Mouse (Mus musculus) inflammation-experienced regulatory T-cells, adult 16 weeks (primary cell): ENCODE results near the gene Tirap. TPM values are rescaled to one million over a fixed set of nuclear protein-coding genes. Genes with fewer than 3 reads are reported as not detected.

Source experiments
- polyA plus RNA-seq: library from polyadenylated mRNA; unstranded; fragments of 100-300 nt; shearing (Covaris generic); gene quantifications from one replicate; pipeline ENCODE4 v1.2.1, GENCODE M21; 2017

Tirap gene
- 8.7 TPM for polyA plus RNA-seq

GRCm38 (mm10) chr9:35199772-35200471, at the start of gene Tirap, which contains the start of gene Srpr:
Gene Tirap (minus strand): TSS chr9:35200291.
Gene Srpr (plus strand): TSS chr9:35200175.

GRCm38 (mm10) chr9:35210542-35211474, 10.7 kb upstream of the Tirap start, which contains the start of gene Foxred1:
Gene Foxred1 (minus strand): TSS chr9:35211055.

GRCm38 (mm10) chr9:35175251-35176123, 24.6 kb downstream of the Tirap start, which contains the start of gene Dcps:
Gene Dcps (minus strand): TSS chr9:35176061.

Other genes starting within 250 kb of the Tirap start
- 25.4 TPM for gene St3gal4, start 81.0 kb downstream of the Tirap start, polyA plus RNA-seq
- 81.1 TPM for gene Dcps, start 24.2 kb downstream of the Tirap start, polyA plus RNA-seq
- 164 TPM for gene Srpr, start 116 bp downstream of the Tirap start, polyA plus RNA-seq
- 59.2 TPM for gene Foxred1, start 10.8 kb upstream of the Tirap start, polyA plus RNA-seq
- 64.2 TPM for gene Fam118b, start 67.5 kb upstream of the Tirap start, polyA plus RNA-seq
- gene Rpusd4, start 67.6 kb upstream of the Tirap start, polyA plus RNA-seq, result 54.7 TPM
- 4.3 TPM for gene Cdon, start 220.8 kb upstream of the Tirap start, polyA plus RNA-seq